Mouse (Mus musculus) bone marrow, adult 2 months (tissue): Measurements from ENCODE around the gene 1500009C09Rik. TPM values are rescaled to one million over a fixed set of nuclear protein-coding genes. Genes with fewer than 3 reads are reported as not detected.

Experiments
- H3K27ac ChIP-seq: fragments of 200-500 bp; 2 replicates; pipeline ENCODE4 v1.5.1; 2012; ENCODE audit warnings: low read depth, mild to moderate bottlenecking, control low read depth, inconsistent platforms, low read length; ENCODE audit not compliant: control insufficient read depth, poor library complexity, insufficient read depth
- H3K4me1 ChIP-seq: fragments of 200-500 bp; 2 replicates; pipeline ENCODE4 v1.6.1; 2011; ENCODE audit warnings: low read length; ENCODE audit not compliant: control insufficient read depth, insufficient read depth
- H3K4me3 ChIP-seq: fragments of 200-500 bp; replicated peaks from 2 replicates; pipeline ENCODE3; 2011; ENCODE audit warnings: mild to moderate bottlenecking, low read depth, low read length, control low read depth; ENCODE audit not compliant: control insufficient read depth
- CTCF ChIP-seq: fragments of 200-500 bp; IDR thresholded peaks from 2 replicates; pipeline ENCODE4 v1.5.1; 2011; ENCODE audit warnings: low read length, control low read depth; ENCODE audit not compliant: control insufficient read depth, insufficient read depth
- POLR2A ChIP-seq: fragments of 200-500 bp; IDR thresholded peaks from 2 replicates; pipeline ENCODE4 v1.6.1; 2011; ENCODE audit warnings: low read depth, mild to moderate bottlenecking, control low read depth, low read length, borderline replicate concordance; ENCODE audit not compliant: control insufficient read depth
- WGBS: fragments of 180-500 bp; shearing (Covaris S2); methylation state at CpG from one replicate; pipeline ENCODE4 v1.1.7; 2018; 5-methylcytosine and 5-hydroxymethylcytosine counted together
- polyA plus RNA-seq: library from polyadenylated mRNA; stranded (reverse); fragments of >200 nt; gene quantifications from 2 replicates; pipeline ENCODE4 v1.2.4, GENCODE M21; 2011; ENCODE audit warnings: low replicate concordance; ENCODE audit not compliant: missing spikeins, insufficient read depth, insufficient read length

The 1500009C09Rik gene
- polyA plus RNA-seq, 1 experiment, result not detected

DNA sequence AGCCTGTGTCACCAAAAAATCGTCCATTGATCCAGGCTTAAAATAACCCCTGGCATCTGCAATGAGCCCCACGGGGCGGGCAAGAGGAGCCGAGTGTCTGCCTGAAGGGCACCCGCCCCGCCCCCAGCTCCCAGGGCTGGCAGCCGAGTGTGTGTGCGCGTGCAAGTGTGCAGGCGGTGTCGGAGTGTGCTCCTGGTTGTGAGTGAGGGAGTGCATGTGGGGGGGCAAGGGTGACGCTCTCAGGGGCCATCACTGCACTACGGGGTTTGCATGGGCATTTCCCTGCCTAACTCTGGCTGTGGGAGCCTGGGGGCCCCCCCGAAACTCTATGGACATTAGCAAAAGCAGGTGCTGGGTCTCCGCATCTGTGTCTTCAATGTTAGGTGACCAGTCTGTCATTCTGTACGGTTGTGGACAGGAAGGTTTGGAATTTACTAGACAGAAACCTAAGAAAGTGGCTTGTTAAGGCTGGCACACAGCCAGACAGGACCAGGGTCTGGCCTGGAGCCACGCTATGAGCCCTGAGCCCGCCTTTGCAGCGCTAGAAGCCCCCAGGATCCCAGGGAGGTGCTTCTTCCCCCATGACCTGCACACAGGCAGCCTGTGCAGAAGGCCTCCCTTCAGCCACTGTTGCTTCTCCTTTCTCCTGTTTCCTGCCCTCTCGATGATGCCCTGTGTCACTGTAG lies 35.9 kb upstream of the 1500009C09Rik start:
- Histone ChIP-seq H3K4me1 (peaks cover 5% of the 10 kb centered on the region), H3K27ac (no peak overlapping the region), H3K4me3 (no peak overlapping the region)
- TF ChIP-seq CTCF, result no peak
- no peak for TF ChIP-seq POLR2A
- WGBS, result 68% methylated on average over 20 of the region's 20 CpGs

DNA sequence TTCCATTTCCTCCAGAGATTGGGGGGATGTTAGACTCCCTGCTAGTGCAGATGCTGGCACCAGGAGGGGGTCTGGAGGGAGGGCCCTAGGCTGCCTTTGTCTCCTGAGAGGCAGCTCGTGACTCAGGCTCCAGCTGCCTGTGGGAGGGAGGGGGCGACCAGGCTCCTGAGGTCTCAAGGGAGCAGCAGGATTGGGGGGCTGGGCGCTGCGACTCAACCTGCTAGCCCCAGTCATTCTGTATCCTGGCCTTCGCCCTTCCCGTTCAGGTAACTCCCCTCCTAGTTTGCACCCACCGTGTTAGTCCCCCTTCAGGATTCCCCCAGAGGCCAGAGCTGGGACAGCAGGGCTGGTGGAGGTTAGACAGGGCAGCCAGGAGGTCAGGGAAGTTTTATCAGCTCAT lies 35.2 kb upstream of the 1500009C09Rik start:
- Histone ChIP-seq H3K27ac (no peak overlapping the region), H3K4me1 (peaks cover 5% of the 10 kb centered on the region), H3K4me3 (no peak overlapping the region)
- 59% methylated on average over 7 of the region's 7 CpGs for WGBS
- TF ChIP-seq POLR2A, result no peak
- no peak for TF ChIP-seq CTCF

DNA sequence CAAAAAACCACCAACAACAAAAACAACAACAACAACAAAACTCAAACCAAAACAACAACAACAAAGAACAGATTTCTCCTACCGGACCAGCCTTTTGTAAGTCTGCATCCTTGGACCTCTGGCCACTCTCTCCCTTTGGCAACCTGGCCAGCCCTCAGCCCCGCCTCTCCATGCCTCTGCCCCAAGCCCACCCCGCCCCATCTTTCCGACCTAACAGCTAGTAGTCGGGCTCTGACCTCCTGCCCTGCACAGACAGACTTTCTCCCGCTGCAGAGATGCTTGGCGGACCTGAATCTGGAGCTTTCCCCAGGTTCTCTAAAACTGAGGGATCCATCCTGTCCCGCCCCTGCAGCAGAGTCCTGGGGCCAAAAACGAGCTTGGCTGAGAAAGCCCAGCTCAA lies 34.2 kb upstream of the 1500009C09Rik start:
- peaks cover 5% of the 10 kb centered on the region for H3K4me1 ChIP-seq
- no peak for TF ChIP-seq POLR2A
- no peak for TF ChIP-seq CTCF
- WGBS, result 70% methylated on average over 9 of the region's 9 CpGs
- no peak overlapping the region for H3K27ac ChIP-seq
- no peak overlapping the region for H3K4me3 ChIP-seq

DNA sequence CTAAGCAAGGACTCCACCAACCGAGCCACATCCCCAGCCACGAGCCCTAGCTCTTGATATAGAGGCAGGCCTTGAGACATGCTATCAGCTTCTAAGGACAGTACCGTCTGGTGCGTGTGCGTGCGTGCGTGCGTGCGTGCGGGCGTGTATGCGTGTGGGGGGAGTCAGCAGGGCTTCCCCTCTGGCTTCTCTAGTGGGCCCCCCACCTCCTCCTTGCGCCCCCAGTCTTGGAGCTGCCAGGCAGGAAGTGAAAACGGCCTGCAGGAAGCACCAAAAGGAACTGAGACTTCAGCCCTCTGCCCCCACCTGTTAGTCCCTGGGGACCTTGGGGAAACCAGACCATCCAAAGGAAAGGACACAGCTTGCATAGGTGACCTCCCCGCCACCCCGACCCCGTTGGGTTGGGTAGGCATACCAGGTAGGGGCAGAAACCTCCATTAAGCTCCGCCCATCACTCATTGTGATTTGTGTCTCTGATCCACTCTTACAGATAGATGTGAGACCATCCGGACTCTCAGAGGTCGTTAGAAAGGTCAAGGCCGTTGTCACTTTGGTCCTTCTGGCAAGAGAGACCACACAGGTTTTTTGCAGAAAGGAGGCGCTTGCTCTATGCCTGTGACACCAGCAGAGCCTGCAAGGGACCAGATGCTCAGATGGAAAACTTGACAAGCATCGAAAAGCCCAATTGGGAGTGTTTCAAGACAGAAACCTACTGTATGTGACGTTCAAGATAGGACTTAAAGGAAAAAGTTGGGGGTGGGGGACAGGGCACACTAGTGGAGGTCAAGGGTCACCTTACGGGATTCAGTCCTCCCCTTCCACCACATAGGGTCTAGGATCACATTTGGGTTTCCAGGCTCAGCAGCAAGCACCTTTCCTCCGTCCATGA lies 33.2 kb upstream of the 1500009C09Rik start:
- Histone ChIP-seq H3K4me1 (peaks cover 5% of the 10 kb centered on the region), H3K27ac (peak overlapping the region; percentile 61), H3K4me3 (no peak overlapping the region)
- TF ChIP-seq POLR2A (no peak), CTCF (no peak)
- 17% methylated on average over 26 of the region's 26 CpGs for WGBS

DNA sequence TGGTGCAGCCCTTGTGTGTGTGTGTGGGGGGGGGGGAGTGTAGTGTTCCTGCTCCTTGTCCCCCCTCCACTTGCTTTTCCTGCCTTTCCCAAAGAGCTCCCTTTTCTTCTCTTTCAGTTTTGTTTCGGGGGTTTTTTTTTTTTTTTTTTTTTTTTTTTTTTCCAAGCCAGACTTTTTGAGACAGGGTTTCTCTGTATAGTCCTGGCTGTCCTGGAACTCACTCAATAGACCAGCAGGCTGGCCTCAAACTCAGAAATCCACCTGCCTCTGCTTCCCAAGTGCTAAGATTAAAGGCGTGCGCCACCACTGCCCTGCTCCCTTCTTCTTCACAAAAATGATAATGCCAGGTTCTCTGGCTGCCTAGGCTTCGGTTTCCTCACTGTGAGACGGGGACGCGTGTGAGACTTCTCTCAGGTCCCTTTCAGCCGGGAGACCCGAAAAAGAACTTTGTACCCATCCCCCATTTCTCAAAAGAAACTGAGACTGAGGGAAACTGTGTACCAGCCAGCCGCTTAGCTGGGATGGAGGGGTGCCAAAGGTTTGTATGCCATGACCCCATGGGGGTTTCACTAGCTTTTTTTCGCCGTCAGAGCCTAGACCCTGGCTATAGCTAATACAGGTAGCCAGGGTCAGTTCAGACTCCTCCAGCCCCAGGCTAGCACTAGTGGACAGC lies 32.1 kb upstream of the 1500009C09Rik start:
- Histone ChIP-seq H3K27ac (peak overlapping the region; percentile 61), H3K4me1 (peaks cover 8% of the 10 kb centered on the region), H3K4me3 (no peak overlapping the region)
- WGBS, result 71% methylated on average over 11 of the region's 12 CpGs
- TF ChIP-seq CTCF, result no peak
- TF ChIP-seq POLR2A, result no peak

DNA sequence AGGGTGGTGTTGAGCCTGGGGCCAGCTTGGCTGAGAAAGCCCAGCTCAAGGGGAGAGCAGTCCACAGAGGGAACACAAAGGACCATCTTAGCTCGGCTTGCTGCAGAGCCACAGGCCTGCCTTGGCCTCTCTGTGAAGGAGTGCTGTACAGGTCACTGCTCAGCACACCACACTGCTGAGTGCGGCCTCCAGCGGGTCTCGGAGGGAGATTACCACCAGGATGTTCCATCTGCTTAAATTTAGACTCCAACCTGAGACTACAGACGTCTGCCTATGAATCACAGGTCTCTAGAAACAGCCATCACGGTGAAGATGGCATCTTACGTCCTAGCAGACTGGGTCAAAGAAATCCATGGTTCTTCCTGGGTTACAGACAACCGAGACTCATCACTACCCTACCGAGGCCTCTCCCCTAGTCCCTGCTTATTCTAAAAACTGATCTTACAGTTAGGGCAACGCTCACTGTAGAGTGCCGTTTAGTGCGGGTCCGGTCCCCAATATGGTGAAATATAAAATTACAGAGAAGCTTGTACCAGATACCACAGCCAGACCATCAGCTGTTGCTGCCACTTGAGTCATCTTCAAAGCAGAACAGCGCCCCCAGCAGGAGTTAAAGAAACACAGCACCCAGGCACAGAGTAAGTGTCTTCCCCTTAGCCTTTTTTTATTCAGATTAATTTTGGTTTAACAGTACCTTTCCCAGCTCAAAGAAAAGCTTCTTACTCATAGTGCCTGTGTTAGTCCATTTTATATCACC lies 30.9 kb upstream of the 1500009C09Rik start:
- peaks cover 15% of the 10 kb centered on the region for H3K4me1 ChIP-seq
- H3K4me3 ChIP-seq, result no peak overlapping the region
- 76% methylated on average over 14 of the region's 14 CpGs for WGBS
- TF ChIP-seq POLR2A (no peak), CTCF (no peak)
- H3K27ac ChIP-seq, result 0 out of 2 replicates have a peak overlapping the region, but pooled peaks have one; percentile 24

DNA sequence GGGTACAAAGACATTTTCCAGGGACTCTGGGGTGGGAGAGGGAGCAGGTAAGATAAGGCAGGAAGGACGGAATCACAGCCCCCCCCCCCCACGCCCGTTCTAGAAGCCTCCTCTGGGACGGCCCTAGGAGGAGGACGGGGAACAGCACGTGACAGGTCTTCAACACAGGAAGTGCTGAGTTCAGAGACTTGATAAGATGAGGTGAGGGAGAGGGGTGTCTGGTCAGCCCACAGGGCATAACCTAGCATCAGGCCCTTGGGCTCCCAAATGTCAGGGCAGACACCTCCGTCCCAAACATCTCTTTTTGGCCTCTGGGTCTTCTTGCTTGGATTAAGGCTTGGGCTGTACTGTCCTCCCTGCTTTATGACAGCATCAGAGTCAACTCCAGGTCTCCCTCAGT lies 28.9 kb upstream of the 1500009C09Rik start:
- Histone ChIP-seq H3K27ac (peak overlapping the region; percentile 25; the same call in 1 of the 2 replicates), H3K4me3 (peak overlapping the region; percentile 58), H3K4me1 (peaks cover 15% of the 10 kb centered on the region)
- WGBS, result 27% methylated on average over 7 of the region's 7 CpGs
- TF ChIP-seq CTCF, result no peak
- no peak for TF ChIP-seq POLR2A
